Mouse (Mus musculus): ENCODE data around the gene Rbms3.

The Rbms3 gene

DNA sequence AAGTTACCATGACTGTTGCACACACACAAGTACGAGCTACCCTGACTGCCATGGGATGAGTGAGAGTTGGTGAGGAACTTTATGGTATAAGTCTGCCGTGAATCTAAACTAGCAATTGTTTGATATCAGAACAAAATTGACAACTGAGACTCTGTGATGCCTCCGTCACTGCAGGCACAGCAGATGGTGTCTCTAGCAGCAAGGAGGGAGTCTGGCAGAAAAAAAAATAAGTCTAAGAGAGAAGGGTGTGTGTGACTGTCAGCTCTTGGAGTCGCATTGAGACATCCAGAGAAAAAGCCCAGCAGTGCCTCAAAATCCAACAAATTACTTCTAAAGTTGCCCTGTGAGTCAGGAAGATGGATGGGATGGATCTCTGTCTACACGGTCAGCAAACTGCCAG lies 257.7 kb downstream of the Rbms3 start:
- DNase-seq: no peak

DNA sequence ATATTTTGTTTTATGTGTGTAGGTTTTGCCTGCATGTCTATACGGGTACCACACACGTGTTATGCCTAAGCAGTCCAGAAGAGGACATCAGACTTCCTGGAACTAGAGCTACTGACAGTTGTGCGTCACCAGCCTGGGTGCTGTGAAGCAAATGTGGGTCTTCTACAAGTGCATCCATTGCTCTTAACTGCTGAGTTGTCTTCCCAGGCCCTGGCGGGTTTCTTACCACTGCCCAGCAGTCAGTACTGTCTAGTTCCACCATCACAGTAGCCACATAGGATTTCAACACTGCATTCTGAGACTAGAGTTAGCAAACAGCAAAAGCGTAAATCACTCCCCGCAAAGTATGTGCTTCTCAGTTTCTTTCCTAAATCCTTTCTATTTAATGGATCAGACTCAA lies 259.6 kb downstream of the Rbms3 start:
- no peak for DNase-seq

- DNase-seq: no peak
Measured at GRCm38 (mm10) chr9:117368016-117368415, 261.7 kb downstream of the Rbms3 start.

GRCm38 (mm10) chr9:117364610-117365009 lies 265.1 kb downstream of the Rbms3 start:
- DNase-seq: no peak

- no peak for DNase-seq
Measured at GRCm38 (mm10) chr9:117361431-117361830, 268.3 kb downstream of the Rbms3 start.

- DNase-seq: peak; percentile 77
Measured at GRCm38 (mm10) chr9:117356764-117357442, 272.8 kb downstream of the Rbms3 start.

- DNase-seq: no peak
Measured at GRCm38 (mm10) chr9:117355501-117355900, 274.2 kb downstream of the Rbms3 start.

GRCm38 (mm10) chr9:117342336-117342735 lies 287.4 kb downstream of the Rbms3 start:
- DNase-seq: no peak

GRCm38 (mm10) chr9:117330681-117331080 lies 299.0 kb downstream of the Rbms3 start:
- no peak for DNase-seq

DNA sequence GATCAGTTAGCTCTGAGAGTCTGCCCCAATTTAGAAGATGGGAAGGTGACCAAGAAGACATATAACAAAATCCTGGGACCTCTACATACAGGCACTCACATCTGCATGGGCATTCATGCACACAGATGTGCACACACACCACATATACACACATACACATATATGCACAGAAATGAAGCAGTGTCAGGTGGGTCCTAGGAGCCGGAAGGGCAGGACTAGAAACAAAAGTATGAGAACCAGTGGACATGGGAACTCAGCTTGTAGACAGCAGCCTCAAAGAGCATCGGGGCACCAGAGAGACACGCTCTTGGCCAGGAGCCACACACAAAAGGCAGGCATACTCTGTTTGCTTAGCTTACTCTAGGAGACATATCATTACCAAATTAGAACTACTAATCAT lies 310.4 kb downstream of the Rbms3 start:
- no peak for DNase-seq

- DNase-seq: no peak
Measured at GRCm38 (mm10) chr9:117318461-117318860, 311.3 kb downstream of the Rbms3 start.

GRCm38 (mm10) chr9:117317251-117317650 lies 312.5 kb downstream of the Rbms3 start:
- DNase-seq: peak; percentile 13

- no peak for DNase-seq
Measured at GRCm38 (mm10) chr9:117313642-117314041, 316.1 kb downstream of the Rbms3 start.

DNA sequence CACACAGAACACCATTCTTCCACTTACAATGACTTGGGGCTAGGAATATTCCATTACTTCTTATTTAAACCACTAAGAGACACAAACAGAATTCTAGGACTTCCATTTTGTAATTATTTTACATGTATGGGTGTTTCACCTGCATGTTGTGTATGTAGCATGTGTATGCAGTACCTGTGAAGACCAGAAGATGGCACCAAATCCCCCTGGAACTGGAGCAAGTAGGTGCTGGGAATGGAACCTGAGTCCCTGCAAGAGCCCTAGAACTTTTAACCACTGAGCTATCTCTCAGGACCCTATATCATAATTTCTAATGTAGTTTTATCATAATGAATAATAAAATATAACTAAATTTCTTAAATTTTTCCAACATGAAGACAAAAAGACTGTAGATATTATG lies 319.9 kb downstream of the Rbms3 start:
- no peak for DNase-seq

GRCm38 (mm10) chr9:117298991-117299390 lies 330.7 kb downstream of the Rbms3 start:
- no peak for DNase-seq

DNA sequence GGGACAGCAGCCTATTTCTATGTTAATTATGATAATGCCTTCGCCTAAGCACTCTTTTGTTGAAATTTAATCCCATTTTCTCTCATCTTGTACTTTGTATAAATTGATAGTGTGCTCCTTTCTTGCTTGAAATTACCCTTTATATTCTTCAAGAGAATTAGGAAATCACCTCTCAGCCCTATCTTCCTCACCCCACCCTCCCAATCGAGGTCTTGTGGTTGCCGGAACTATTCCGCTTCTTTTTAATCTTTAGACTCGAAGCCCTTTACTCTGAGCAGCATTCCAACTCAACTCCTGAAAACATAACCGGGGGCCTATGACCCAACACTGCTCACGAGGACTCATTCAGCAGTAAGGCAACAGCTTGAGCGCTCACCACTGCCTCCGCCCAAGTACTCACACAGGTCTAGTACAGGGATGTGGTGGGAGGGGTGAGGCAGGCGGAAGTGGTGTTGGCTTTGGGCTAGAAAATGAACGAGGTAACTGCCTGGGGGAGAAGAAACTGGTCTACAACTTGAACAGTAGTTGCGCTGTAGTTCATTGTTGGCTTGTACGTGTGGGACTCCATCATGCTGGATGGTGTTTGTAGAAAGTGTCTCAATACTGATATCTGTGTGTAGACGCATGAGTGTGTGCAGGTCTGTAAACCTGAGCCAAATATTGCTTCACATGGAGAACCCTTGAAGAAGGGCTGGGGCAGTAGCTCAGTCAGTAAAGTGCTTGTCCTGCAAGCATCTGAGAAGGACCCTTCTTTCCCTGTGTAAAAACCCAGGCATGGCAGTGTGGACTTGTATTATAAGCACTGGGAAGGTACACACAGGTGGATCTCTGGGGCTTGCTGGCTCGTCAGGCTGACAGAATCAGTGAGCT lies 331.8 kb downstream of the Rbms3 start:
- peak; percentile 36 for DNase-seq

DNA sequence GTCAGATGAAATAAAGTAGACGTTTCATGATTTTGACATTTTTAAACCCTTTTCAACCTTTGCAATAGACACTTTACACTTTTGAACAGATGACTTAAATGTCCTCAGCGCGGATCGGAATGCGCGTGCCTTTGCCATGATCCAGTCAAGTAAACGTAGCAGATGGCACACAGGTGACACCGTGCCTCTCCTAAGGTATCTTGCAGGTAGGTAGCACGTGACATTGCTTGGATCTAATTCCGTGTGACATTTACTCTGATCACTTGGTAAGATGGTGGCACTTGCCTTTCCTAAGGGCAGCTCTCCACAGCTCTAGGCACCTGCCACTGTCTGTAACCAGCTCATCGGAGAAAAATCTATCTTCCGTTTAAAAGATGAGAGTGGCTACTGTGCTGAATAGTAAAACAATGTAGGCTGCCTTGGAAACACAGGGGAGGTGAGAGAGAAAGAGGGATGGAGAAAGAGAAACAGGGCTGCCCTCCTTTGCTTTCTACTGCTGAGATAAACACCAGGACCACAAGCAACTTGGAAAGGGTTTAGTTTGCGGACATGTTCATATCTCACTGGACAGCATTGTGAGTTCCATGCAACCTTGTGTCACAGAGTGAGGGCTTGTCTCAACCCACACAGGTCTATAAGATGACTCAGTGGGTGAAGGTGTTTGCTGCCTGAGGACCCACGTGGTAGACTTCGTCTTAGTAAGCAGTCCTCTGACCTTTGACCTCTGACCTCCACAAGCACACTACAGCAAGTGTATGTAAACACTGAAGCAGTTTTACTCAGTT lies 338.5 kb downstream of the Rbms3 start:
- DNase-seq: no peak

GRCm38 (mm10) chr9:117274846-117275245 lies 354.9 kb downstream of the Rbms3 start:
- no peak for DNase-seq

DNA sequence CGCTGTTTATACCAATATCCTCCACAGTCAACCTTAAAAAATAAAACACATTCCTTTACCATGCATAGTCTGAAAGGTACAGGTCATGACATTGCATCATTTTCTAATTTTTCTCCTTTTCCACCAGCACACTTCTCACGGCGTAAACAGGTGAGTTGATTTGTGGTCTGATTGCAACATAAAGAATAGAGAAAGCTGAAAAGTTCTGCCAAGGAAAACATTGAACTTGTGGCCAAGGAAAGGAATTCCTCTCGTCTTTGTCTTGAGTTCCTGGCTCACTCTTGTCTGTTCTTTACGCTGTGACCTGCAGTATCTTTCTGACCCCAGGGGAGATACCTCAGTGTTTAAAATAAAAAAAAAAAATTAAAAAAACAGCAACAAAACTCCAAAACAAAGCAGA lies 370.1 kb downstream of the Rbms3 start:
- no peak for DNase-seq

DNA sequence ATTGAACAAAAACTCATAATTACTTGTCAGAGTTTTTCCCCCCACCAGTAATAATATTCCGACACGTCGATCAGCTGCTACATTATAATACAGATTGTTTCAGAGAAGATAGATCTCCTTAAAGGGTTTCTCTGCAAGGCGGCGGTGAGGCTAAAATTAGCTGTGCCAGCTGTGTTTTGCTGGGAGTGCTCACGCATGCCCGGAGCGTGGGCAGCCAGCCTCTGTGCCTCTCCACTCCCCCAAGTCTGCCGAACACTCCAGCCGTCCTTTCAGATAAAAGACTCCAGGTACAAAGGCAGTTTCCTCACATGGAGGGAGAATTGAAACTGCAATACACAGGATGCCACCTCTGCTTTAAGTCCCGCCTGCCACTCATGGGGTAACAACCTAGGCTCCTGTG lies 376.4 kb downstream of the Rbms3 start:
- no peak for DNase-seq

- DNase-seq: peak; percentile 72
Measured at GRCm38 (mm10) chr9:117252411-117252861, 377.3 kb downstream of the Rbms3 start.

GRCm38 (mm10) chr9:117251521-117252368 lies 378.0 kb downstream of the Rbms3 start:
- peak; percentile 51 for DNase-seq

DNA sequence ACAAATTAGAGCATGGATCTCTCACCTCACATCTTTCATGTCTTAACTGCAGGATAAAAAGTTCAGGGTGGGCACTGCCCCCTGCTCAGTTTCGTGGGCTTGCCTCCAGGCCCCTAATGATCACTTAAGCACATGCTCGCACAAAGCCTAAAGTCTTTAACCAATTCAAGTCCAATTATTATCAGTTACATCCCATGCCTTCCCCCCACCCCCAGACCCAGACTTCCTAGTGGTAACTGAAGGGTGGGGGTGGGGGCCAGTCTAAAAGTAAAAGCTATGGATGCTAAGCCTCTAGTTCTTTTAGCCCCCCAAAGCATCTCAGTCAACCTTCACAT lies 378.9 kb downstream of the Rbms3 start:
- no peak for DNase-seq
